Mouse (Mus musculus) myocyte (in vitro differentiated cells): ENCODE measurements at regions not wholly inside any gene's neighbourhood (a gene's known extent, or its start where the extent isn't known, plus 50 kb on each side); places are given as distances from the start of the nearest gene placed in this dataset.

ENCODE experiments used
- MAX ChIP-seq: IDR thresholded peaks from one replicate; pipeline ENCODE4 v1.6.1; 2011; ENCODE audit warnings: low read depth, mild to moderate bottlenecking, control low read depth
- POLR2A ChIP-seq: IDR thresholded peaks from one replicate; pipeline ENCODE4 v1.6.1; 2011; ENCODE audit warnings: low read depth, mild to moderate bottlenecking, control low read depth, moderate library complexity; ENCODE audit not compliant: insufficient read length
- REST ChIP-seq: IDR thresholded peaks from one replicate; pipeline ENCODE4 v1.6.1; 2011; ENCODE audit warnings: mild to moderate bottlenecking, control low read depth, moderate library complexity; ENCODE audit not compliant: insufficient read depth, insufficient read length
- USF1 ChIP-seq: IDR thresholded peaks from one replicate; pipeline ENCODE4 v1.6.1; 2011; ENCODE audit warnings: low read depth, mild to moderate bottlenecking, control low read depth, moderate library complexity

- TF ChIP-seq USF1 (no peak), REST (no peak), MAX (no peak), POLR2A (no peak)
Observed at GRCm38 (mm10) chr14:9475169-9475568, 809.1 kb upstream of the 4930452B06Rik start.
